Mouse (Mus musculus) heart, postnatal 0 days (tissue): Measurements from ENCODE around the gene Nfic.

Experiments used
- CTCF ChIP-seq: IDR thresholded peaks from 2 replicates; pipeline ENCODE4 v1.5.1; 2016; ENCODE audit warnings: antibody characterized with exemption, control low read depth, low read depth
- EP300 ChIP-seq: IDR thresholded peaks from 2 replicates; pipeline ENCODE4 v1.6.1; 2016; ENCODE audit warnings: antibody characterized with exemption, low read depth

GRCm38 (mm10) chr10:81414682-81415081, 40.8 kb downstream of the Nfic start:
- no peak for TF ChIP-seq CTCF
- TF ChIP-seq EP300 = no peak
